Mouse (Mus musculus): ENCODE measurements around the gene Lrmda.

DNA sequence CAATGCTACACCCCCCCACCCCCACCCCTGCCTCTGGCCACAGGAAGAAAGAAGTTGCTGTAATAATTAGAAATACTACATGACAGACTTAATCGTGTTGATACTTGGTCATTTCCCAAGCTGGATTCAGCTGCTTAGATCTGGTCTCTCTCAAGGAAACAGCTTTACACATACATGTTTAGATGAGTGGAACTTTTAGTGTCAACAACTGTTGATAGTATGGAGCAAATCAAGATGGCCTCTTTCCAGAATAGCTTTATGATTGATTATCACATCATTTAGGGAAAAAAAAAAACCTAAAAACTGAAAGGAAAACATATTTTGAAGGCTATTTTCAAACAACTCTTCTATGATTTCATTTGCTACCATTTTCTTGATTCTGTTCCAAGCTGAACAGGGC, 791.0 kb downstream of the Lrmda start:
- TF ChIP-seq EP300 (IDR thresholded peaks at IDR 0.05; ENCODE audit: low read depth in 1 of 2, low read length in 2 of 2) (no peak), CTCF (IDR thresholded peaks at IDR 0.05 in 2 of 3, conservative IDR thresholded peaks at IDR 0.05 in 1 of 3; ENCODE audit: control insufficient read depth in 1 of 3, insufficient read depth in 1 of 3, low read depth in 2 of 3, low read length in 3 of 3, poor library complexity in 1 of 3, severe bottlenecking in 1 of 3) (no peak), CHD2 (IDR thresholded peaks at IDR 0.05; ENCODE audit: low read length) (no peak), POLR2A (IDR thresholded peaks at IDR 0.05; ENCODE audit: control insufficient read depth in 1 of 2, insufficient read depth in 1 of 2, low read depth in 1 of 2, low read length in 2 of 2, poor library complexity in 1 of 2) (no peak), ZNF384 (IDR thresholded peaks at IDR 0.05; ENCODE audit: low read depth, low read length) (no peak), RAD21 (IDR thresholded peaks at IDR 0.05; ENCODE audit: low read depth, low read length) (no peak)
